15 mouse cellular contexts compared by ENCODE assay signal in the genomic region with DNA sequence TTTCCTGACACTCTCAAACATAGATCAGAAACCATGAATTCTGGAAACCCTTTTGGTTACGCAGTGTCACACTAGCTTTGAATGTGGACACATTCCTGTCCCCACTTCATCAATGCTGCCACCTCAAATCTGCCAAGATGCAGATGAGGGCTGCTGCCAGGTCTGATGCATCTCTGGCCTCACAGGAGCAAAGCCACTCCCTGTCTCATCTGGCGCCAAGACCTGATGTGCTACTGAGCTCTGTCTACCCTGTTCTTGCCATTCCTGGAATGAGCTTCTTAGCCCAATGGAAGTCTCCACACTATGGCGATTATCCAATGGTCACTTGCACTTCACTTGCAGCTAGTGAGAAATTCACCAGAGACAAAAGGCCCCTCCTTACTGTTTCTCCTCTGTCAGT.
"Had no signal": no experiment of that assay in that cellular context is flagged by ENCODE, and none has a peak within 500 bp of the region (broad histone marks: within the 10 kb centered on the region; RNA-seq: fewer than 3 reads in every experiment).

No protein-coding gene starts in this region.

- H3K4me2 ChIP-seq: limb, embryonic 13.5 days; midbrain, embryonic 11.5 days; midbrain, embryonic 15.5 days; stomach, embryonic 15.5 days had no signal

- H3K36me3 ChIP-seq: limb, embryonic 13.5 days; midbrain, embryonic 15.5 days; stomach, embryonic 15.5 days had no signal

- H3K4me3 ChIP-seq: limb, embryonic 13.5 days; megakaryocyte, embryonic 14.5 days; midbrain, embryonic 15.5 days; stomach, embryonic 15.5 days had no signal

- H3K9me3 ChIP-seq: limb, embryonic 13.5 days; megakaryocyte, embryonic 14.5 days; midbrain, embryonic 15.5 days; stomach, embryonic 15.5 days had no signal

- H3K9ac ChIP-seq: limb, embryonic 13.5 days; liver, embryonic 14.5 days; midbrain, embryonic 15.5 days; stomach, embryonic 15.5 days had no signal

- DNase-seq: kidney, adult 11 months; kidney, adult 9 months; kidney, postnatal 14 days; layer of hippocampus, adult 9-11 months; layer of hippocampus, postnatal 36 days; right cerebral cortex, postnatal 14 days; thymus, adult 2 months; thymus, postnatal 25 days had no signal

- ATAC-seq: midbrain, embryonic 15.5 days had no signal

- H3K27me3 ChIP-seq: limb, embryonic 13.5 days; midbrain, embryonic 15.5 days; stomach, embryonic 15.5 days had no signal

- H3K27ac ChIP-seq: limb, embryonic 13.5 days; liver, embryonic 14.5 days; macrophage; midbrain, embryonic 15.5 days had no signal
